Mouse (Mus musculus): Measurements from ENCODE around the gene Rbm18.

The Rbm18 gene

GRCm38 (mm10) chr2:36104956-36105741, 31.4 kb downstream of the Rbm18 start, which contains the start of gene Lhx6:
TSS of gene Lhx6 (minus strand) at chr2:36105408.
- DNase-seq (ENCODE audit: low read depth, low spot score): no peak

- no peak for DNase-seq (ENCODE audit: low read depth, low spot score)
These were observed 32.1 kb downstream of the Rbm18 start for GRCm38 (mm10) chr2:36104436-36104955.

- DNase-seq (ENCODE audit: low read depth, low spot score): no peak
These were observed 32.8 kb downstream of the Rbm18 start for GRCm38 (mm10) chr2:36103555-36104367.

- DNase-seq (ENCODE audit: low read depth, low spot score): no peak
These were observed 33.5 kb downstream of the Rbm18 start for GRCm38 (mm10) chr2:36103069-36103554.

- DNase-seq (ENCODE audit: low read depth, low spot score): no peak
These were observed 34.0 kb downstream of the Rbm18 start for GRCm38 (mm10) chr2:36102559-36102946.

- no peak for DNase-seq (ENCODE audit: low read depth, low spot score)
These were observed 34.6 kb downstream of the Rbm18 start for GRCm38 (mm10) chr2:36101866-36102558.

GRCm38 (mm10) chr2:36099739-36100138, 36.8 kb downstream of the Rbm18 start:
- DNase-seq (ENCODE audit: low read depth, low spot score): no peak

GRCm38 (mm10) chr2:36098021-36098420, 38.6 kb downstream of the Rbm18 start:
- no peak for DNase-seq (ENCODE audit: low read depth, low spot score)

GRCm38 (mm10) chr2:36097129-36097815, 39.3 kb downstream of the Rbm18 start:
- DNase-seq (ENCODE audit: low read depth, low spot score): no peak

GRCm38 (mm10) chr2:36093914-36094475, 42.6 kb downstream of the Rbm18 start:
- DNase-seq (ENCODE audit: low read depth, low spot score): no peak

- DNase-seq (ENCODE audit: low read depth, low spot score): no peak
These were observed 43.3 kb downstream of the Rbm18 start for GRCm38 (mm10) chr2:36093301-36093700.

GRCm38 (mm10) chr2:36092748-36093147, 43.8 kb downstream of the Rbm18 start:
- no peak for DNase-seq (ENCODE audit: low read depth, low spot score)

GRCm38 (mm10) chr2:36090853-36091741, 45.5 kb downstream of the Rbm18 start:
- DNase-seq (ENCODE audit: low read depth, low spot score): peak; percentile 73

GRCm38 (mm10) chr2:36089190-36089589, 47.4 kb downstream of the Rbm18 start:
- no peak for DNase-seq (ENCODE audit: low read depth, low spot score)

- DNase-seq (ENCODE audit: low read depth, low spot score): no peak
These were observed 51.5 kb downstream of the Rbm18 start for GRCm38 (mm10) chr2:36085041-36085440.

GRCm38 (mm10) chr2:36082802-36083580, 53.6 kb downstream of the Rbm18 start:
- DNase-seq (ENCODE audit: low read depth, low spot score): no peak

- DNase-seq (ENCODE audit: low read depth, low spot score): no peak
These were observed 55.1 kb downstream of the Rbm18 start for GRCm38 (mm10) chr2:36081446-36081845.

- DNase-seq (ENCODE audit: low read depth, low spot score): no peak
These were observed 59.3 kb downstream of the Rbm18 start for GRCm38 (mm10) chr2:36077160-36077761.

- DNase-seq (ENCODE audit: low read depth, low spot score): no peak
These were observed 61.4 kb downstream of the Rbm18 start for GRCm38 (mm10) chr2:36075210-36075609.

Data from embryo, embryonic 11.5 days (tissue).